Mouse (Mus musculus): ENCODE results near the gene Rab3d. TPM values are rescaled to one million over a fixed set of nuclear protein-coding genes. Genes with fewer than 3 reads are reported as not detected.
A peak's percentile ranks its signal among the peaks of the same experiment; 100 is the strongest.

Rab3d gene
- polyA plus RNA-seq, 1 experiment from 2014 or later = 10.8 TPM

- Histone ChIP-seq H3K4me1 (ENCODE audit: control insufficient read depth, insufficient read depth, low read length) (no peaks in the 10 kb centered on the region; the same call in 1 of the 2 replicates), H3K36me3 (ENCODE audit: control insufficient read depth, insufficient read depth) (no peaks in the 10 kb centered on the region), H3K4me3 (ENCODE audit: low read length) (no peak overlapping the region), H3K27ac (ENCODE audit: low read length) (no peak overlapping the region), H3K9ac (ENCODE audit: low read length) (no peak overlapping the region), H3K4me2 (ENCODE audit: low read depth, low read length) (no peak overlapping the region), H3K9me3 (replicated peaks; ENCODE audit: control insufficient read depth, low read length) (no peaks in the 10 kb centered on the region), H3K27me3 (ENCODE audit: control insufficient read depth, insufficient read depth, low read length) (no peaks in the 10 kb centered on the region)
- WGBS = 86% methylated on average over 12 of the region's 12 CpGs
- ATAC-seq (replicated peaks; ENCODE audit: extremely low read depth, insufficient read depth, low FRiP score) = no peak
Measured at GRCm38 (mm10) chr9:21934021-21934420, 16.0 kb upstream of the Rab3d start.

GRCm38 (mm10) chr9:21932445-21933137 lies 14.6 kb upstream of the Rab3d start:
- Histone ChIP-seq H3K36me3 (ENCODE audit: control insufficient read depth, insufficient read depth) (no peaks in the 10 kb centered on the region), H3K4me2 (ENCODE audit: low read depth, low read length) (no peak overlapping the region), H3K27ac (ENCODE audit: low read length) (no peak overlapping the region), H3K4me3 (ENCODE audit: low read length) (no peak overlapping the region), H3K9me3 (replicated peaks; ENCODE audit: control insufficient read depth, low read length) (no peaks in the 10 kb centered on the region), H3K4me1 (ENCODE audit: control insufficient read depth, insufficient read depth, low read length) (no peaks in the 10 kb centered on the region; the same call in 1 of the 2 replicates), H3K9ac (ENCODE audit: low read length) (no peak overlapping the region), H3K27me3 (ENCODE audit: control insufficient read depth, insufficient read depth, low read length) (no peaks in the 10 kb centered on the region)
- 54% methylated on average over 12 of the region's 12 CpGs for WGBS
- no peak for ATAC-seq (replicated peaks; ENCODE audit: extremely low read depth, insufficient read depth, low FRiP score)

DNA sequence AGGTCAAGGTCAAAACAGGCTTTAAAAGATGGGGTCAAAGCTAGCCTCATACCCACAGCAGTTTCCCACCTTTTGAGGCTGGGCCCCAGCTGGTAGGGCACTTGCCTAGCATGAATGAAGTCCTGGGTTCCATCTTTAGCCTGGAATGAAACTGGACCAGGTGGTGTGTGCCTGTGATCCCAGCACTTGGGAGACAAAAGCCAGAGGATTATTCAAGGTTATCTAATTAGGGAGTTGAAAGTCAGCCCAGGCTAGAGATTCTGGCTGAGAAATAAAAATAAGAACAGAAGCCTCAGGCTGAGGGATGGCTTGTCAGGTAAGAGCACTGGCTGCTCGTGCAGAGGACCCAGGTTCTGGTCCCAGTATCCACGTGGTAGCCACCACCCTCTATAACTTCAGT lies 14.0 kb upstream of the Rab3d start:
- Histone ChIP-seq H3K9ac (ENCODE audit: low read length) (no peak overlapping the region), H3K4me1 (ENCODE audit: control insufficient read depth, insufficient read depth, low read length) (no peaks in the 10 kb centered on the region; the same call in 1 of the 2 replicates), H3K36me3 (ENCODE audit: control insufficient read depth, insufficient read depth) (no peaks in the 10 kb centered on the region), H3K4me3 (ENCODE audit: low read length) (no peak overlapping the region), H3K4me2 (ENCODE audit: low read depth, low read length) (no peak overlapping the region), H3K27ac (ENCODE audit: low read length) (no peak overlapping the region), H3K9me3 (replicated peaks; ENCODE audit: control insufficient read depth, low read length) (no peaks in the 10 kb centered on the region), H3K27me3 (ENCODE audit: control insufficient read depth, insufficient read depth, low read length) (no peaks in the 10 kb centered on the region)
- ATAC-seq (replicated peaks; ENCODE audit: extremely low read depth, insufficient read depth, low FRiP score) = no peak
- WGBS = 62% methylated on average over 2 of the region's 2 CpGs

GRCm38 (mm10) chr9:21929208-21929607 lies 11.2 kb upstream of the Rab3d start:
- Histone ChIP-seq H3K9me3 (replicated peaks; ENCODE audit: control insufficient read depth, low read length) (no peaks in the 10 kb centered on the region), H3K27me3 (ENCODE audit: control insufficient read depth, insufficient read depth, low read length) (no peaks in the 10 kb centered on the region), H3K4me1 (ENCODE audit: control insufficient read depth, insufficient read depth, low read length) (peaks cover 14% of the 10 kb centered on the region), H3K4me2 (ENCODE audit: low read depth, low read length) (no peak overlapping the region), H3K36me3 (ENCODE audit: control insufficient read depth, insufficient read depth) (no peaks in the 10 kb centered on the region), H3K4me3 (ENCODE audit: low read length) (no peak overlapping the region), H3K9ac (ENCODE audit: low read length) (no peak overlapping the region), H3K27ac (ENCODE audit: low read length) (no peak overlapping the region)
- 76% methylated on average over 3 of the region's 3 CpGs for WGBS
- ATAC-seq (replicated peaks; ENCODE audit: extremely low read depth, insufficient read depth, low FRiP score) = no peak

- WGBS = 0% methylated on average over 28 of the region's 28 CpGs
Measured at GRCm38 (mm10) chr9:21927208-21927753, 9.3 kb upstream of the Rab3d start, which contains the start of the genes Ccdc159 and Tmem205. TSS of gene Ccdc159 (plus strand) at chr9:21927471. TSS of gene Tmem205 (minus strand) at chr9:21927556.

GRCm38 (mm10) chr9:21926784-21927183 lies 8.8 kb upstream of the Rab3d start:
- H3K27me3 ChIP-seq (ENCODE audit: control insufficient read depth, insufficient read depth, low read length) = no peaks in the 10 kb centered on the region
- H3K9ac ChIP-seq (ENCODE audit: low read length) = peak overlapping the region; percentile 72
- peak overlapping the region; percentile 65 for H3K27ac ChIP-seq (ENCODE audit: low read length)
- peak overlapping the region; percentile 70 for H3K4me2 ChIP-seq (ENCODE audit: low read depth, low read length)
- peaks cover 24% of the 10 kb centered on the region for H3K4me1 ChIP-seq (ENCODE audit: control insufficient read depth, insufficient read depth, low read length)
- H3K9me3 ChIP-seq (replicated peaks; ENCODE audit: control insufficient read depth, low read length) = no peaks in the 10 kb centered on the region
- H3K4me3 ChIP-seq (ENCODE audit: low read length) = peak overlapping the region; percentile 57
- ATAC-seq (replicated peaks; ENCODE audit: extremely low read depth, insufficient read depth, low FRiP score) = no peak
- 3% methylated on average over 6 of the region's 6 CpGs for WGBS
- no peaks in the 10 kb centered on the region for H3K36me3 ChIP-seq (ENCODE audit: control insufficient read depth, insufficient read depth)

More at GRCm38 (mm10) chr9:21927208-21927753, 9.3 kb upstream of the Rab3d start, which contains the start of the genes Ccdc159 and Tmem205:
- no peaks in the 10 kb centered on the region for H3K27me3 ChIP-seq (ENCODE audit: control insufficient read depth, insufficient read depth, low read length)
- H3K9ac ChIP-seq (ENCODE audit: low read length) = peak within 1 kb of the TSS; percentile 72
- no peaks in the 10 kb centered on the region for H3K36me3 ChIP-seq (ENCODE audit: control insufficient read depth, insufficient read depth)
- peaks cover 24% of the 10 kb centered on the region for H3K4me1 ChIP-seq (ENCODE audit: control insufficient read depth, insufficient read depth, low read length)
- H3K4me2 ChIP-seq (ENCODE audit: low read depth, low read length) = peak within 1 kb of the TSS; percentile 70
- H3K9me3 ChIP-seq (replicated peaks; ENCODE audit: control insufficient read depth, low read length) = no peaks in the 10 kb centered on the region
- peak within 1 kb of the TSS; percentile 65 for H3K27ac ChIP-seq (ENCODE audit: low read length)
- ATAC-seq (replicated peaks; ENCODE audit: extremely low read depth, insufficient read depth, low FRiP score) = peak; percentile 89
- peak within 1 kb of the TSS; percentile 57 for H3K4me3 ChIP-seq (ENCODE audit: low read length)

DNA sequence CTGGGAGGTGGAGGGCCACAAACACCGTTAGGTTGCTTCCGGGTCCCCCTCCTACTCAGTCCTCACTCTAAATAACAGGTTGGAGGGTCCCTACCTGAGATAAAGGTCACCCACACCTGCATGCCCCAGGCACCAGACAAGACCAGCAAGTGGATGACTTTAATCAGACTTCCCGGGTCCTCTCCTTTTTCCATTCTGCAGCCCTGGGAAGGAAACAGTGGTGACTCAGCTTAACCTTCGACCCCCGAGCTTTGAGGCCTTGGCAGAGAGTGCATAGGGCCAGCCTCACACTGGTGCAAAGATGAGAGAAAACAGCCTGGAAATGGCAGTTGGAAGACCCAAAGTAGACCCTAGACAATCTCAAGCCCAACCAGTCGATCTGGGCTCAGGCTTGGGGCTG lies 8.2 kb upstream of the Rab3d start:
- WGBS = 64% methylated on average over 6 of the region's 6 CpGs
- no peaks in the 10 kb centered on the region for H3K27me3 ChIP-seq (ENCODE audit: control insufficient read depth, insufficient read depth, low read length)
- H3K9me3 ChIP-seq (replicated peaks; ENCODE audit: control insufficient read depth, low read length) = no peaks in the 10 kb centered on the region
- peaks cover 24% of the 10 kb centered on the region for H3K4me1 ChIP-seq (ENCODE audit: control insufficient read depth, insufficient read depth, low read length)
- H3K4me2 ChIP-seq (ENCODE audit: low read depth, low read length) = peak overlapping the region; percentile 70
- ATAC-seq (replicated peaks; ENCODE audit: extremely low read depth, insufficient read depth, low FRiP score) = no peak
- H3K36me3 ChIP-seq (ENCODE audit: control insufficient read depth, insufficient read depth) = no peaks in the 10 kb centered on the region
- no peak overlapping the region for H3K27ac ChIP-seq (ENCODE audit: low read length)
- H3K9ac ChIP-seq (ENCODE audit: low read length) = no peak overlapping the region; the same call in 1 of the 2 replicates
- H3K4me3 ChIP-seq (ENCODE audit: low read length) = no peak overlapping the region; the same call in 1 of the 2 replicates

GRCm38 (mm10) chr9:21925506-21925905 lies 7.5 kb upstream of the Rab3d start:
- no peak overlapping the region for H3K4me2 ChIP-seq (ENCODE audit: low read depth, low read length)
- H3K4me1 ChIP-seq (ENCODE audit: control insufficient read depth, insufficient read depth, low read length) = peaks cover 24% of the 10 kb centered on the region
- H3K27ac ChIP-seq (ENCODE audit: low read length) = no peak overlapping the region
- H3K9me3 ChIP-seq (replicated peaks; ENCODE audit: control insufficient read depth, low read length) = no peaks in the 10 kb centered on the region
- no peak overlapping the region for H3K4me3 ChIP-seq (ENCODE audit: low read length)
- 89% methylated on average over 1 of the region's 1 CpGs for WGBS
- H3K9ac ChIP-seq (ENCODE audit: low read length) = no peak overlapping the region
- ATAC-seq (replicated peaks; ENCODE audit: extremely low read depth, insufficient read depth, low FRiP score) = no peak
- no peaks in the 10 kb centered on the region for H3K36me3 ChIP-seq (ENCODE audit: control insufficient read depth, insufficient read depth)
- no peaks in the 10 kb centered on the region for H3K27me3 ChIP-seq (ENCODE audit: control insufficient read depth, insufficient read depth, low read length)

DNA sequence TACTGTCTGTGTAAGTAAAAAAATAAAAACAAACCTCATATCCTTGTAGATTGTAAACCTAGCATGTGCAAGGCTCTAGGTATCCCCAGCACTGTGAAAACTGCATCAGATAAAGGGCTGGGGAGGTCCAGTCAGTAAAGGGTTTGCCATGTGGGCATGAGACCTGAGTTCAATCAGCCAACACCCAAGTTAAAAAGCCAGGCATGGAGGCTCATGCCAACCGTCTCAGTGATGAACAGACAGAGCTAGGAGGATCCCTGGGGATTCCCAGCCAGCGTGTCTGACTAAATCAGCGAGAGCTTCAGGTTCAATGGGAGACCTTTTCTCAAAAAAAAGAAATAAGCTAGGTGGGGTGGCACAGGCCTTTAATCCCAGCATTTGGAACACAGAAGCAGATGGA lies 7.0 kb upstream of the Rab3d start:
- ATAC-seq (replicated peaks; ENCODE audit: extremely low read depth, insufficient read depth, low FRiP score) = no peak
- Histone ChIP-seq H3K4me1 (ENCODE audit: control insufficient read depth, insufficient read depth, low read length) (peaks cover 24% of the 10 kb centered on the region), H3K9me3 (replicated peaks; ENCODE audit: control insufficient read depth, low read length) (no peaks in the 10 kb centered on the region), H3K4me2 (ENCODE audit: low read depth, low read length) (no peak overlapping the region), H3K4me3 (ENCODE audit: low read length) (no peak overlapping the region), H3K9ac (ENCODE audit: low read length) (no peak overlapping the region), H3K27ac (ENCODE audit: low read length) (no peak overlapping the region), H3K27me3 (ENCODE audit: control insufficient read depth, insufficient read depth, low read length) (no peaks in the 10 kb centered on the region), H3K36me3 (ENCODE audit: control insufficient read depth, insufficient read depth) (no peaks in the 10 kb centered on the region)
- WGBS = 91% methylated on average over 3 of the region's 3 CpGs

Data from heart, embryonic 16.5 days (tissue).